Mouse (Mus musculus) heart, embryonic 14.5 days (tissue): Measurements from ENCODE around the gene Acoxl. TPM values are rescaled to one million over a fixed set of nuclear protein-coding genes. Genes with fewer than 3 reads are reported as not detected.

Experiments
- ATAC-seq: fragments of 200-750 bp; cut with Nextera tagmentation; 2 replicates; pipeline ENCODE4 v1.8.0; 2017; ENCODE audit warnings: low read depth, moderate TSS enrichment; ENCODE audit not compliant: insufficient number of reproducible peaks, insufficient read depth, low FRiP score
- H3K27ac ChIP-seq, 2 experiments: fragments of 200-500 bp in 1 of 2; fragments of 300-500 bp in 1 of 2; sonication (generic) in 1 of 2; replicated peaks in 1 of 2; 2 replicates each; pipeline ENCODE4 v1.5.1; 2012 to 2014; ENCODE audit warnings: low read depth in 2 of 2, low read length in 2 of 2, control low read depth in 1 of 2, mild to moderate bottlenecking in 1 of 2, mixed read lengths in 1 of 2; ENCODE audit not compliant: control insufficient read depth in 1 of 2, insufficient read depth in 1 of 2
- H3K27me3 ChIP-seq: fragments of 300-500 bp; sonication (generic); 2 replicates; pipeline ENCODE4 v1.6.1; 2014; ENCODE audit warnings: mild to moderate bottlenecking, low read length, control low read depth; ENCODE audit not compliant: control insufficient read depth, insufficient read depth
- H3K36me3 ChIP-seq: fragments of 300-500 bp; sonication (generic); 2 replicates; pipeline ENCODE4 v1.6.1; 2014; ENCODE audit warnings: mild to moderate bottlenecking, control low read depth, low read length, mixed read lengths; ENCODE audit not compliant: control insufficient read depth, insufficient read depth
- H3K4me1 ChIP-seq, 2 experiments: fragments of 200-500 bp in 1 of 2; fragments of 300-500 bp in 1 of 2; sonication (generic) in 1 of 2; 2 replicates each; pipeline ENCODE4 v1.6.1; 2012 to 2014; ENCODE audit warnings: low read length in 2 of 2, control low read depth in 1 of 2, mixed read lengths in 1 of 2; ENCODE audit not compliant: control insufficient read depth in 2 of 2, insufficient read depth in 2 of 2
- H3K4me2 ChIP-seq: fragments of 300-500 bp; sonication (generic); 2 replicates; pipeline ENCODE4 v1.6.1; 2014; ENCODE audit warnings: mild to moderate bottlenecking, low read length
- H3K4me3 ChIP-seq, 2 experiments: fragments of 200-500 bp in 1 of 2; fragments of 300-500 bp in 1 of 2; sonication (generic) in 1 of 2; 2 replicates each; pipeline ENCODE4 v1.5.1; 2012 to 2014; ENCODE audit warnings: low read length in 2 of 2, mild to moderate bottlenecking in 2 of 2, control low read depth in 1 of 2, low read depth in 1 of 2, moderate library complexity in 1 of 2; ENCODE audit not compliant: control insufficient read depth in 1 of 2, insufficient read depth in 1 of 2
- H3K9ac ChIP-seq: fragments of 300-500 bp; sonication (generic); 2 replicates; pipeline ENCODE4 v1.6.1; 2014; ENCODE audit warnings: mild to moderate bottlenecking, low read length
- H3K9me3 ChIP-seq: fragments of 300-500 bp; sonication (generic); 2 replicates; pipeline ENCODE4 v1.6.1; 2016; ENCODE audit warnings: low read length, control low read depth; ENCODE audit not compliant: control insufficient read depth
- WGBS: fragments of 180-500 bp; shearing (Covaris S2); extraction: QIAGEN DNeasy Blood & Tissue Kit; methylation state at CpG from one replicate; pipeline ENCODE4 v1.1.7; 2014; 5-methylcytosine and 5-hydroxymethylcytosine counted together
- polyA plus RNA-seq: library from polyadenylated mRNA; unstranded; fragments of >200 nt; fragmentation: Nextera tagmentation; extraction: Ambion mirVana; gene quantifications from 2 replicates; pipeline ENCODE4 v1.2.1, GENCODE M21; 2014

Acoxl gene
- polyA plus RNA-seq, 1 experiment from 2014 or later: 0.19 TPM

DNA sequence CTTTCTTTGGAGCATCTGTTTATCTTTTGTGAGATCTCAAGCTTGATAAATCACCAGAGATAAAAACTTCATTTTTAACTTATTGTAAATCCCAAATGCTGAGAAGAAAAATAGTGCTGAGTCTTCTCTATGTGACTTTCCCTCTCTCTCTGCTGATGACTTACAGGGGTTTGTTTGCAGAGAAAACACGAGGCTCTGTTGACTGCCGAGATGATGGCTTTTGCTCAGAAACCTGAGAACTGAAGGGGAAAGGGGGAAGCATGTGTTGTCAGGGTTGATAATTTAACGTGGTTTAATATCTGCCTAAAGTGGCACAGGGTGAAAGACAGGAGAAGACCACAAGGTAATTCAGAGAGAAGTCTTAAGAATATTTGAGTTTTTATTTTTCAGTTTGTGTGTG lies 245.2 kb downstream of the Acoxl start:
- Histone ChIP-seq H3K9ac (no peak overlapping the region), H3K27ac (no peak overlapping the region), H3K4me3 (no peak overlapping the region), H3K9me3 (no peaks in the 10 kb centered on the region), H3K36me3 (no peaks in the 10 kb centered on the region), H3K4me1 (peaks cover 18 to 19% of the 10 kb centered on the region in 2 experiments), H3K4me2 (no peak overlapping the region), H3K27me3 (no peaks in the 10 kb centered on the region)
- 27% methylated on average over 3 of the region's 3 CpGs for WGBS
- ATAC-seq: no peak

DNA sequence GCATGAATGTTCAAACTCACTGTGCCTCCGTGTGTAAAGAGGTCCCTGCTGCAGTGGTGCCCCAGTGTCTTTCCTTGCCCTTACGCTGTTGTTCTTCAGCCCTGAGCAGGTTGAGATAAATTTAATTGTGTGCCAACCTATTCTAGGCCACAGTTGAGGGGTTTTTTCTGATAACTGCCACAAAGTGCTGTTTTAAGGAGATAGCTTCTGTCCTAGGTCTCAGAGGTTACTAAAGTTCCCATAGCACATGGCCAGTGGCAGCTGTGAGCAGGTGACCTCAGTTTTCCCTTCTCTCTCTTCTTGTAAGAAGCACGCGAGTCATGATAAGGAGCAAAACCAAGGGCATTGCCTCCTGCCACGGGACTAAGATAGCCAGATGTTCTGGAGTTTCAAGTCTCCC lies 245.9 kb downstream of the Acoxl start:
- no peaks in the 10 kb centered on the region for H3K36me3 ChIP-seq
- H3K4me1 ChIP-seq: peaks cover 18 to 19% of the 10 kb centered on the region in 2 experiments
- WGBS: 42% methylated on average over 5 of the region's 5 CpGs
- H3K4me3 ChIP-seq: no peak overlapping the region
- no peak overlapping the region for H3K4me2 ChIP-seq
- H3K27ac ChIP-seq: no peak overlapping the region
- ATAC-seq: no peak
- no peaks in the 10 kb centered on the region for H3K27me3 ChIP-seq
- H3K9me3 ChIP-seq: peaks cover 4% of the 10 kb centered on the region; the same call in 1 of the 2 replicates
- no peak overlapping the region for H3K9ac ChIP-seq

GRCm38 (mm10) chr2:128085481-128085880 lies 246.8 kb downstream of the Acoxl start:
- no peak overlapping the region for H3K27ac ChIP-seq
- WGBS: 84% methylated on average over 1 of the region's 1 CpGs
- no peaks in the 10 kb centered on the region for H3K36me3 ChIP-seq
- peaks cover 18 to 19% of the 10 kb centered on the region in 2 experiments for H3K4me1 ChIP-seq
- H3K27me3 ChIP-seq: no peaks in the 10 kb centered on the region
- ATAC-seq: no peak
- H3K4me2 ChIP-seq: no peak overlapping the region
- peaks cover 4% of the 10 kb centered on the region; the same call in 1 of the 2 replicates for H3K9me3 ChIP-seq
- no peak overlapping the region for H3K4me3 ChIP-seq
- H3K9ac ChIP-seq: no peak overlapping the region

DNA sequence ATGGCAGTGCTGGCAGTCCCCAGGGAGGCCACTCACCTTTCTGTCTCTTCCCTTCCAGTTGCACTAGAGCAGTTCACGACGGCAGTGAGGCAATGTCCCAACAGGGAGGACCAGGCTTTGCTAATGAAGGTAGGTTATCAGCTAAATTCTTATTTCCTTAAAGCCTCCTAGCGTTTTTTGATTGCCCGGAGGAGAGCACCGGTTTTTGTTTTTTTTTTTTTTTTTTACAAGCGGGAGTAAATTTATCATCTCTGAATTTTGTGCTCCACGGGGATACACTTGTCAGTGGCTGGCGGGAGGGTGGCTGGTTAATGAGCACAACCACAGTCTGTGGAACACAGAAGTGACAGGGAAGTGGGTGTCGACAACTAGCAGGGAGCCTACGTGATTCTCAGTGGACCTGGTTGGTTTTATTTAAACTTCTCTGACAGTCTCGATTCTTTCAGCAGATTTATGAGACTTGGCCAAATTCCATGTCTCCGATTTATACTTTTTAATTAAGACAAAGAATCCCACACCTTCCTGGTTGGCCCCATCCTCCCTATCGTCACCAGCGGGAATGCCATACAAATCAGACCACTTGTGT lies 247.7 kb downstream of the Acoxl start:
- WGBS: 26% methylated on average over 14 of the region's 14 CpGs
- no peak for ATAC-seq
- Histone ChIP-seq H3K9ac (no peak overlapping the region), H3K4me3 (no peak overlapping the region), H3K27ac (peak overlapping the region; percentile 25 to 69; a peak in 3 of 4 replicates), H3K27me3 (no peaks in the 10 kb centered on the region), H3K36me3 (no peaks in the 10 kb centered on the region), H3K4me2 (peak overlapping the region; percentile 43), H3K9me3 (peaks cover 4% of the 10 kb centered on the region; the same call in 1 of the 2 replicates), H3K4me1 (peaks cover 18 to 19% of the 10 kb centered on the region in 2 experiments)

GRCm38 (mm10) chr2:128086996-128087526 lies 248.4 kb downstream of the Acoxl start:
- WGBS: 6% methylated on average over 7 of the region's 7 CpGs
- Histone ChIP-seq H3K9ac (no peak overlapping the region), H3K4me3 (no peak overlapping the region), H3K27ac (peak overlapping the region; percentile 25 to 69; a peak in 3 of 4 replicates), H3K9me3 (peaks cover 4% of the 10 kb centered on the region; the same call in 1 of the 2 replicates), H3K4me2 (peak overlapping the region; percentile 43), H3K27me3 (no peaks in the 10 kb centered on the region), H3K36me3 (no peaks in the 10 kb centered on the region), H3K4me1 (peaks cover 18 to 19% of the 10 kb centered on the region in 2 experiments)
- no peak for ATAC-seq

DNA sequence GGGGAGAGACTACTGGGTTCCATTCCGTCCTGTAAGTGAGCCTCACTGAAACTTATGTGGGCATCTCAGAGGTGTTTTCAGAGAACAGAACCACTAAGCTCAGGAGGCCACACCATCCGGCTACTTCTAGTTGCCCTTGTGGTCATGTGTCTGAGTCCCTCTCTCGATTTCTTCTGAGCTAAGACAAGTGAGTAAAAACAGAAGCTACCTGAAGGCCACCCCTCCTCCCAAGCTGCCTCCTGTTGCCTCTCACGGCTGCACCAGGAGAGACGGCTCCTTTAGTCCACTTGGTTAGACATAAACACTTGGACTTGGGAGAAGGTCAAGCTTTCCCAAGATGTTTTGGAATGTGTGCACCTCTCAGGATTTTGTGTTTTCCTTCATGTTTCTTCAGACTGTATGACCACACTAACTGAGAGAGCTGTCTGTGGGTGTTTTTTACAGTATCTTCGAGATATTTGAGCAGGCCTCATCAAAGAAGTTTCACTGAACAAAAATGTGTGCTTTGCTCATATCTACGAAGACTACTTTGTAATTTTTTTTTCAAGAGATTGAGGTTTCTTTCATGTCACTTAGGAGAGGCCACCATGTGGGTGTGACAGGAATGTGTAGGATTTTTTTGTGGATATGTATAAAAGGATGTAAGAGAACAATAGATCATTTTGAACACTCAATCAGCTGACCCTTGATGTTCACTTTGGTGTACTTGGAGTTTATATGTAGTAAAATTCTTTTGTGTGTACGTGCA lies 249.3 kb downstream of the Acoxl start:
- H3K27ac ChIP-seq: no peak overlapping the region
- H3K36me3 ChIP-seq: no peaks in the 10 kb centered on the region
- no peak overlapping the region for H3K9ac ChIP-seq
- peaks cover 18 to 19% of the 10 kb centered on the region in 2 experiments for H3K4me1 ChIP-seq
- no peak overlapping the region for H3K4me2 ChIP-seq
- H3K27me3 ChIP-seq: no peaks in the 10 kb centered on the region
- H3K9me3 ChIP-seq: peaks cover 4% of the 10 kb centered on the region; the same call in 1 of the 2 replicates
- WGBS: 78% methylated on average over 8 of the region's 8 CpGs
- no peak for ATAC-seq
- no peak overlapping the region for H3K4me3 ChIP-seq

- Histone ChIP-seq H3K36me3 (no peaks in the 10 kb centered on the region), H3K9ac (no peak overlapping the region), H3K4me2 (no peak overlapping the region), H3K4me1 (peaks cover 13 to 14% of the 10 kb centered on the region in 2 experiments), H3K27ac (no peak overlapping the region), H3K27me3 (no peaks in the 10 kb centered on the region), H3K9me3 (peaks cover 4% of the 10 kb centered on the region; the same call in 1 of the 2 replicates), H3K4me3 (no peak overlapping the region)
- ATAC-seq: no peak
- 82% methylated on average over 6 of the region's 6 CpGs for WGBS
Measured at GRCm38 (mm10) chr2:128090283-128090885, 251.7 kb downstream of the Acoxl start.
